Mouse (Mus musculus): ENCODE data around the gene Rapgef3. TPM values are rescaled to one million over a fixed set of nuclear protein-coding genes. Genes with fewer than 3 reads are reported as not detected.

The Rapgef3 gene
- total RNA-seq, 2 experiments from 2014 or later: 37.3 to 43.3 TPM

DNA sequence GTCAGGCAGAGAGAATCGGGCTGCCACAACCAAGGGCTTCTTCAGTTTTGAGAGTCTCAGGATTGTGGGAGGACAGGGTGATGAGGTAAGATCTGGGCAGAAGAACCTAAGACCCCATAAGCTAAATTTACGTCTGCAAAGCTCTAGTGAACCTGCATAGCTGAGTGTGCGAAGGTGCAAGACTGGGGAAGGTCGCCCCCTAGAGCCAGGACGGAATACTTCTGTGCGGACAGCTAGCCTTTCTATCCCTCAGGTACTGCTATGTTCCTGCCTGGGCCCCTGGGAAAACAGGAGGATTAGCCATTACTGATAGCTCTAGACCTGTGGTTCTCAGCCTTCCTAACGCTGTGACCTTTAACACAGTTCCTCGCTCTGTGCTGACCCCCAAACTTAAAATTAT, 8.7 kb upstream of the Rapgef3 start:
- DNase-seq (ENCODE audit: low spot score in 2 of 2): peak; percentile 79 to 85

DNA sequence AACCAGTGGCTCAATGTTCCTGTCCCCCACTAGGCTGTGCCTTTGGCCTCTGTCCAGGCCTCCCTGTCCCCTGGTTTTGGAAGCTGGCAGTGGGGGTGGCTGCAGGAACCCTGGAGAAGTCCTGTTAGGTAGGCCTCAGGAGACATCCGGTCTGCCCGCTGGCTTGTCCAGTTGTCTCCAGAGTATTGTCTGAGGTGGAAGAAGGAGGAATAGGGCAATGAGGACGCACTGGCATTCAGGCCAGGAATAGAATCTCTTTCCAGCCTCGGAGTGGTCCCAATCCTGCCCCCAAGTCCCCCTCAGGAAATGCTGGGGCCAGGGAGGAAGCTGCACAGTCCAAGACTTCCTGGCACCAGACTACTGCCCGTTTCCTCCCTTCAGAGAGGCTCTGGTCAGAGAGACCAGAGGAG, 6.2 kb upstream of the Rapgef3 start:
- DNase-seq (ENCODE audit: low spot score in 2 of 2): no peak

DNA sequence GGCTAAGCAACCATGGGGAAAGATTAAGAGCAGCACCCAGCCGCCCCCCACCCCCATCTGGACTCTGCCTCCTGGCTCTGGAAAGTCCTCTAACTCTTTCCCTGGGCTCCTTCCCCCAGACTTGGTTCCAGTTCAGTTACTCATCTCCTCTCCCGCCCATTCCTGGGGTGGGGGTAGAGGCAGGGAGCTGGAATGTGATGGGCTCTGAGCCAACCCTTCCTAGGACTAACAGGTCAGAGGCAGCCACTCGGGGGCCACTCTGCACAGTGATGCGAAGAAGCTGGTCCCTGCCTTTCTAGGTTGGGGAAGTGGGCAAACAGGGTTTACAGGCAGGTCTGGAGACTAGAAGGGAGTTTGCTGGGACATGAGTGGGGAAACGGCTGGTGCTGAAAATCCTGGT, 5.3 kb upstream of the Rapgef3 start:
- DNase-seq (ENCODE audit: low spot score in 2 of 2): no peak

DNA sequence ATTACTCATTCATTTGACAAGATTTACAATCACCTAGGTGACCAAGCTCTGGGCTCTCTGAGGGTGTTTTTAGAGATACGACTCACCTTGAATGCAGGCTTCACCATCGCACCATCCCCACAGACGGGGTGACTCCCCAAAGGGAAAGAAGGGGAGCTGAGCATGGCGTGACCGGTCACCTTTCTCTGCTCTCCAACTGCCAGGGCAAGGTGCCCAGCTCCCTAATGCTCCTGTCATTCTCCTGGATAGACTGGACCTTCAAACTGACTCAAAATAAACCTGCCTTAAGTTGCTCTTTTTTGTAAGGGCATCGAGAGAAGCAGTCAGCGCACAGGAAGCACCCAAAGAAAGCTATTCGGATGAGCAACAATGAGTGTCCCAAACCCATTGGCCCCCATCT, 2.5 kb upstream of the Rapgef3 start:
- DNase-seq (ENCODE audit: low spot score in 2 of 2): no peak

DNA sequence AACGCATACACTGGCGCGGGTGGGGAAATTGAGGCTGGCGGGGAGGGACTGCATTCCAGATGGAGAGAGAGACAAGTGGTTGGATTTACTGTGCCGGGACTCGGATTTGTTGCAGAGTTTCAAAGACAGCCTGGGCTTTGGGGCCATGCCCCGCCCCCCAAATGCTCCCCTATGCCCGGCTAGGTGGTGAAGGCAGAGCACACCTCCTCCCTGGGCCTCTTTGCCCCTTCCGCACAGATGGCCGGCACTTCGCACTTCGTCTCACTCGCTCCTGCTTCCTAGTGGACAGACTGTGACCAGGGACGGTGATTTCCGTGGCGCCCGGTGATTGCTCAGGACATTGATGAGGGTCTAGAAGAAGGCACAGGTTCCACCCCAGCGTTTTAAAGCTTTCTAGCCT, 420 bp upstream of the Rapgef3 start:
- DNase-seq (ENCODE audit: low spot score in 2 of 2): no peak

DNA sequence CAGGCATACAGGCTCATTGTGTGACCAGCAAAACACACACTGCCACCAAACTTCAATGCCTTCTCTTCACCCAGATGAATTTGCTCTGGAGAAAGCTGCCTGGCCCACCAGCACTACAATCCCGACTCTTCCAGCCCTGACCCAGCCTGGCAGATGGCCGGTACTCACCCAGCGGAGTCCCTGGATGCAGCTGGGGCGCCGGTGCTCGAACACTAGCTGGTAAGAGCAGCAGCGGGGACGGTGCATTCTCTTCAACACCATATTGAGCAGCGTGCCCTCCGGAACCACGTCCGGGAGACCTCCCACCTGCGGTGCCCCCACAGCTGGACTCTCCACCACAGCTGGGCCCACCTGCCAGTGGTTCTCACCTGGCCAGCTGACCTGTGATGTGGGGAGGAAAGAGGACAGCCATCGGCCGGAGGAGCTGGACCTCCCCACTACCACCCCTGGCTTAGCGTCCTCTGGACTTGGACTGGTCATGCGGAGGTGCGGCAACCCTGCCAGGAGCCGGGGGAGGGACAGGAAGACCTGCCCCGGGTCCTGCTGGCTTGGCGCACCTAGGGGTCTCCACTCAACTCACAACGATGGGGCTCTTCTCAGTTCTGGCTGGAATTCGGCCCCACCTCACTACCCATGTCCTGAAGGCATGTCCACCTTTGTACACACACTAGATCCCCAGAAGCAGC, 1.0 kb downstream of the Rapgef3 start:
- DNase-seq (ENCODE audit: low spot score in 2 of 2): peak; percentile 47 to 58

DNA sequence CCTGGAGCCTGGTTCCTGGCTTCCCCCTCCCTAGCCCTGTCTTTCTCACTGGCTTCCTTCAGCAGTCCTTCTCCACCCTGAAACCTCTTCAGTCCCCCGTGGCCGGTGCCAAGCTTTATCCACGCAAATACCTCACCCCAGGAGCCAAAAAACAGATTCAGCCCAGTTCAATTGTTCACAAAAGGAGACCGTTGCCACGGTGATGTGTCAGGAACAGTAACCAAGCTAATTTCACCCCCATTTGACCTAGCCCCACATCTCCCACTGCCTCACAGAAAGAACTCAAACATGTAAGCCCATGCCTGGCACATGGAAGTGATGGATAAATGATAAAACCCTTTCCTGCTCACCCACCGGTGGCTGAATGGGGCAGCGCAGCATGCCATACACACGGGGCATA, 1.6 kb downstream of the Rapgef3 start:
- DNase-seq (ENCODE audit: low spot score in 2 of 2): peak; percentile 53 to 61

DNA sequence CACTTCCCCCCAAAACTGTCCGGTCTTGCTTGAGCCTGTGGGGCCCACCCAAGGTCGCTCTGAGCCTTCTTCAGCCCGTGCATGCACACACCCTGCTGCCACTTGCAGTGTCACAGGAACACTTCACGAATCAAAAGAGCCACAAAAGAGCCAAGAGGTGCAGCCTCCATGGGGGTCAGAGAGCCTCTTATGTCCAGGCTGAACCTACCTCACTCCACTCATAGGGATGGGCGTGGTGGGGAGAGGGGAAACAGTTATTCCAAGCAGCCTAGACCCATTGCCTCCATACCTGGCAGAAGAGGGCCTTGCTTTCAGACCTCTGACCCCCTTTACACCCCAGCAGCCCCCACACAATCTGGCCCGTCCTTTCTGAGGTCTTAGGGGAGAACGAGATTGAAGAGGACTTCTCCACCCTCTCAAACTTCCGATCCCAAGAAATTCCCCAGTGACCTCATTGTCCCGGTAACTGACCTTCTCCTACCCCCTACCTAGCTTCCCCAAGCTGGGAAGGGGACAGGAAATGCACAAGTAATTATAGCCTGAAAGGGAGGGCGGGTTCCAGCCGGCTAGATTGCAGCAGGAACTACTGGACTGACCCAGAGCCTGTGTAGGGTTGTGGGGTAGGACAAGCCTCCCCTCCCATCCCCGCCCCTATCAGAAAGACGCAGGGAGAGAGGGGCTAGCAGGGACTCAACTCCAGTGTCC, 2.5 kb downstream of the Rapgef3 start:
- no peak for DNase-seq (ENCODE audit: low spot score in 2 of 2)

DNA sequence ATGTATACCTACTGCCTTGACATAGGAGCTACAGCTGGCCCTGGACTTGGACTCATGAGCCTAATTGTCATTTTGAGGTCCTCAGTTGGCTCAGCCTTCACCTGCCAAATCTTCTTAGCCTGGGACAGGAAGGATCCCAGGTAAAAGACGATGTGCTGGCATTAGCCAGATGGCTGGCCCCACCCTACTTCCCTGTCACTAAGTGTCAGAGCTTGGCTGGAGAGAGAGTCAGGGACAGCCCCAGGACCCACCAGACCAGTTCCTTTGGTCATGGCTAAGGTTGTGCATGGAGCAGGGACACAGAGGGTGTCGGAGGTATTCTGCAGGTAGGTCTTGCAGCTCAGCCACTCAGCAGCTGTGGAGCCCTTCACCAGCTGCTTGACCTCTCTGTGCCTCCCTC, 3.2 kb downstream of the Rapgef3 start:
- DNase-seq (ENCODE audit: low spot score in 2 of 2): no peak

DNA sequence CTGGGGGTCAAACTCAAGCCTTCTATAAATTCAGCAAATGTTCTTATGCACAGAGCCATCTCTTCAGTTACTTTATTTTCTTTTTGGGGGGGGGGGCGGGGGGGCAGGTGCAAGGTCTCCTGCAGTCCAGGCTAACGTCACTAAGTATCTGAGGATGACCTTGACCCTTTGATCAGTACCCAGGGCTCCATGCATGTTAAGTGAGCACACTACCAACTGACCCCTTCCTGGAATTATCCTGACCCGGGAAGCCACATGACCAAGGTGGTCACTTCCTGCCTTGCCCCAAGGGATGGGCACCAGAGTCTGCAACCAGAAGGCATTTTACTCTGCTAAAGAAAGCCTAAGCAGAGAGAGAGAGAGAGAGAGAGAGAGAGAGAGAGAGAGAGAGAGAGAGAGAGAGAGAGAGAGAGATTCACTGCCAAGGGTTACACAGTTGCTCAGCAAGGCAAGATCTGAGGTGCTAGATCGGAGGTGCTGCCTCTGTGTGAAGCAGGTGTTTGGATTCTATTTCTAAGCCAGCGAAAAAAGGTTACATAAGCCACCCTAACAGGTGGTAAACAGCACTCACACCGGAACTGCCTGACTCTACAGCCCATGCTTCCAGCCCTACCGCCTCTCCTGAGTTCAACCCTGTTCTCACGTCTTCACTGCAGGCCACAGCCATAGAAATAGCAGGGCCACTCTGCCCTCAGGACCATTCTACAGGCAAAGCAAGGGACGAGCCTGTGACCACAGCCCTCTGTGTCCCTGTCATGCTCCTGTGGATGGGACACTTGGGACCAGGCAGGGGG, 4.3 kb downstream of the Rapgef3 start:
- no peak for DNase-seq (ENCODE audit: low spot score in 2 of 2)

DNA sequence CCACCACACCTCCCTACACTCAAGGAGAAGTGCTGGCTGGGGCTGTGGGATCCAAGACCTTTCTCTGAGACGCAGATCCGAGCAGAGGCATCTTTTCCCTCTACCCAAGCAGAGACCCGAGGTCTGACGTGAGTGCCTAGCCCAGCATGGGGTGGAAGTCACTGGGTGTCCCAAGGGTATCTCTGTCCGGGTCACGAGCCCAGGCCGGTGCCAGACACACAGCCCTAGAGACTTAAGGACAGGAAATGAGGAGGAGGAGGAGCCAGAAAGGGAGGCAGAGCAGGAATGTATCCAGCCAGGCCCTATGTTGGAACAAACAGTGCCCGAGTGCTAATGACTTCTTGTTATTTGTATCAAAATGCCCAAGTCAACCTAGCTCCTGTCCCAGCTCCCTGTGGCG, 5.0 kb downstream of the Rapgef3 start:
- no peak for DNase-seq (ENCODE audit: low spot score in 2 of 2)

DNA sequence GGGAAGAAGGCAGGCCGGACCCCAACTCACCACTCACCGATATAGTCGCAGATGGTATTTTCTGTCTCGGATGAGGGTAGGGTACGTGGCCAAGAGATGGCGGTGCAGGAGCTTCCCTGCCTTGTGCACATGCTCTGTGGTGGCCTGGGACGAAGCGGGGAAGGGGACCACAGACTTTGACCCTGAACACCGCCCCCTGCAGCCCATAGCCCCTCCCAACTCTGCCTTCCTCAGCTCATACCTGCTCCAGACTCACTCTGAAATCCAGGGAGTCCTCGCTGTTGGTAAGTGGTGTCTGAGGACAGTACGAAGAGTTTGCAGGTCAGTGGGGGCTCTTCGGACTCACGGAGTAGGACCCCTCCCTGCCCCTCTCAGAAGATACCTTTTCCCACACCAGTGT, 6.3 kb downstream of the Rapgef3 start:
- DNase-seq (ENCODE audit: low spot score in 2 of 2): no peak

DNA sequence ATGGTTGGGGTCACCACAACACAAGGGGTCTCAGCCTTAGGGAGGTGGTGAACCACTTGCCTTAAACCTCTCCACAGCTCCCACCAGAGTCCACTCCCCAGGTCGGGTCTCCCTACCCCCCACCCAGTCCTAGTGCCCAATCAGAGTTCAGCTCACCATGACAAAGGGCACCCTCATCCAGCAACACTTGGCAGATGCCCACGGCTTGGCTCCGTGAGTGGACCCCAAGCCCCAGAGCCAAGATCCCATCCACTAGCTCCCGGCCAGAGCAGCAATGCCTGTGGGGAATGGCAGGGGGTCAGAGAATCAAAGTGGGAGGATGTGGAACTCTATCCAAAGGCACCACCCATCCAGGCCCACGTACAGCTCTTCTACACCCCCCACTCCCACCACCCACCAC, 6.8 kb downstream of the Rapgef3 start:
- DNase-seq (ENCODE audit: low spot score in 2 of 2): no peak

DNA sequence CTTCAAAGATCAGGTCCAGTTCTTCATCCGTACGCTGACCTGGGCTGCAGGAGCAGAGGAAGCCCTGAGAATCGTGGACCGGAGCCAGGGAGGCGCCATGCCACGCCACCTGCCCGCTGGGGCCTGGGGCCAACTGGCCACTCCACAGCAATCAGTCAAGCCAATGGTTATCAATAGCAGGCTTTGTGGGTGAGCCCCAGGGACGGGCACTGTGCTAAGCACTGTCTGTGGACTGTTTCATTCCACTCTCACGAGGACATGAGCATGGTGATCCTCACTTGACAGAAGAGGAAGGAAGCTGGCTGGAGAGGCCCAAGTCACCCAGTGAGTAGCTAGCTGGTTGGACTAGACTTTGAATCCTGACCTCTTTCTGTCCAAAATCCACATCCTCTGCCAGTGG, 7.8 kb downstream of the Rapgef3 start:
- DNase-seq (ENCODE audit: low spot score in 2 of 2): peak; percentile 71 to 75

DNA sequence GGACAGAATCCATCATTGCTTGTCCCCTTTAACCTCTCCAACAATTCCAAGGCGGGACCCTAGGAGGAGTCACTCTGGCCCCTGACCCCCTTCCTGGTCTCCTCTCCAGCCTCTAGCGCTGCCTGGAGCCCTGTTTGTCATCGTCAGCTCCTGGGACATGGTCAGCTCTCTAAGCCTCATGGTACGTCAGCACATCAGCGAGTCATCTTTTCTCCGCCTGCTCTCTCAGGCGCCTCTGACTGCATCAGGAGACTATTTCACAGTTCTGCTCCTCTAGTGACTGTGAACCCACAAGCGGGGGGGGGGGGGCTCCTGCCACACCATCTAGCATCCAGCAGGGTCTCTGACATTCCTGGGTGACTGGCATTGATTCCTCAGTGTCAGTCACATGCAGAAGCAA, 12.4 kb downstream of the Rapgef3 start:
- DNase-seq (ENCODE audit: low spot score in 2 of 2): no peak

DNA sequence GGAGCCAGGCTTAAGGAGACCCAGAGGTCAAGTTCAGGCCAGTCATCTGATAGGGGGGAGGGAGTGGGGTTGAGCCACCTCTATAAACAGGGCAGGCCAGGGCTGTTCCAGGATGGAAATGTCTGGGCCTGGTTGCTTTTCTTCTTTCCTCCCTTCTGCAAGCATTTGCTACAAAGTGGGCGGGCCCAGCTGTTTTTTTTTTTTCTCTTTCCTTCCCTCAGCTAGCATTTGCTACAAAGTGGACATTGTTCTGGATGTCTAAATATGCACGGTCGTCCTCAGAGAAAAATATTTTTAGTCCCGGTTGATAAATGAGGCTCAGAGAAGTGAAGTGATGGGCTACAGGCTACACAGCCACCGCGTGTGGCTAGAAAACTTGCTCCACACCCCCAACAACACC, 13.3 kb downstream of the Rapgef3 start:
- no peak for DNase-seq (ENCODE audit: low spot score in 2 of 2)

DNA sequence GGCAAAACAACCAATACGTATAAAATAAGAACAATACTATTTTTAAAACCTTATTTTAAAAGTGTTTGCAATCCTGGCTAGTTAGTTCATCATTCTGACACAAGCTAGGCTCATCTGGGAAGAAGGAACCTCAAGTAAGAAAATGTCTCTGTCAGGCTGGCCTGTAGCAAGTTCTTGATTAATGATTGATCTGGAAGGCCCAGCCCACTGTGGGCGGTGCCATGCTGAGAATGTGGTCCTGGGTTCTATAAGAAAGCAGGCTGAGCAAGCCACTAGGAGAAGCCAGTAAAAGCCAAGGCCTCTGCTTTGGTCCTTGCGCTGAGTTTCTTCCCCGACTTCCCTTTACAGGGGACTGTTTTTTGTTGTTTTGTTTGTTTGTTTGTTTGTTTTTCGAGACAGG, 15.3 kb downstream of the Rapgef3 start:
- no peak for DNase-seq (ENCODE audit: low spot score in 2 of 2)

DNA sequence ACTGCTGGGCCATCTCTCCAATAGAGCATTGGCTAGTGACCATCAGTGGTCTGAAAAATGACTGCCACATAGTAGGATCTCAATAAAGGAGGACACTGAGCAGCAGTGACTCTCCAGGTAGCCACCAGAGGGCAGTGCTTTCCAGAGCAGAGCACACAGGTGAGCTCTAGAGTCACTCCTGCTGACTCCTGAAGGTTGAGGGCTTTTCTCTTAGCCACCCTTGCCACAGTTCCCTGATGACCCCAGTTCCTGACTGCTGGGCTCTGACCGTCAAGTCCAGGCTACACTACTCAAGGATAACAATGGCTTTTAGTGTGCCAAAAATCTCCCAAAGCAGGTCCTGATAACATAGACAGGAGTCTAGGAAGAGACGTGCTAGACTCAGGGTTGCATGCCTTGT, 16.1 kb downstream of the Rapgef3 start:
- DNase-seq (ENCODE audit: low spot score in 2 of 2): no peak

DNA sequence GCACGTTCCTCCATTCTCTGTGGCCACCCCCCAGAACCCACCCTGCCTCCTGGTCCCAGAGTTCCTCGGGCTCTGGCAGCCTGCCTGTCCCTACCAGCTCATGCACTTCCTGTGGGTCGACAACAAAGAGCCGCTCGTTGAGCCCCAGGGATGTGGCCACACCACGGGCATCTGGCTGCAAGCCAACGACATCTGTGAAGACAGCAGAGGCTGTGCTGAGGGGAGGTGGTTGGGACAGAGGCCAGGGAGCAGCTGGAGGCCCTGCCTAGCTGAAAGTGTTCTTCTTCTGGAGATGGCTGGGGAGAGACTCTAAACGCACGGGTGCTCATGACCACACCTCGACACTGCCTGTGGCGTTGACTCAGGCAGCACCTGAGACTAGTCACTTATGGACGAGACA, 17.1 kb downstream of the Rapgef3 start:
- DNase-seq (ENCODE audit: low spot score in 2 of 2): peak; percentile 83 to 87

DNA sequence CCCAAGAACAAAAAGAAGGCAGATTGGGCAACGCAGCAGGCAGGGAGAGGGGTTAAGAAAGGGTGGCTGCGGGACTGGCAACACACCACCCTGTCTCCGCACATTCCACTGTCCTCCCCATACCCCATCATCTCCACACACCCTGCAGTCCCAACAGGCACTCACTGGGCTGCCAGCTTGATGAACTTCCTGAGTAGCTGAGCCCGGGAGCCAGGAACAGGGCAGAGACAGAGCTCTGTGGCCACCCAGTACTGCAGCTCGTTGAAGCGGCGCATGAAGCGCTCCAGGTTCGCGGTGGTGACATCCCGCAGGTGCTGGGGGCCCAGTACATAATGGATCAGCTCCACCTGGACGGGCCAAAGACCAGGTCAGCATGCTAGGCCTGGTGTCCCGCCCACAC, 17.9 kb downstream of the Rapgef3 start:
- no peak for DNase-seq (ENCODE audit: low spot score in 2 of 2)

DNA sequence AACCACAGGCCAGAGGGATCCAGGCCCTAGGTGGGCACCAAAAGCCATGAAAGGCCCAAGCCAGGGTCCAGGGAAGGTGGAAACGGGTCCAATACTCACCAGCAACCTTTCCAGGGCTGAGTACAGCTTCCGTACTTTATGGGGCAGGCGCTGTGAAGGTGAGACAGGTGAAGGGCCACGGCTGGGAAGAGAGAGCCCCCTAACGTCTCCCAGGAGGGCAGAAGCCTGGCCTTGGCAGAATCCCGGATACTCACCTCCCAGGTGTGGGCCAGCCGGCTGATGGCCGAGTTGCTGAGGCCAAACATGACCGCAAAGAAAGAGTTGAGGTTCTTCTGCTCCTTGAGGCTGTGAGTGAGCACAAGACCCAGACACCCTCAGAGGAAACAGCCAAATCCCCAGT, 18.4 kb downstream of the Rapgef3 start:
- DNase-seq (ENCODE audit: low spot score in 2 of 2): no peak

DNA sequence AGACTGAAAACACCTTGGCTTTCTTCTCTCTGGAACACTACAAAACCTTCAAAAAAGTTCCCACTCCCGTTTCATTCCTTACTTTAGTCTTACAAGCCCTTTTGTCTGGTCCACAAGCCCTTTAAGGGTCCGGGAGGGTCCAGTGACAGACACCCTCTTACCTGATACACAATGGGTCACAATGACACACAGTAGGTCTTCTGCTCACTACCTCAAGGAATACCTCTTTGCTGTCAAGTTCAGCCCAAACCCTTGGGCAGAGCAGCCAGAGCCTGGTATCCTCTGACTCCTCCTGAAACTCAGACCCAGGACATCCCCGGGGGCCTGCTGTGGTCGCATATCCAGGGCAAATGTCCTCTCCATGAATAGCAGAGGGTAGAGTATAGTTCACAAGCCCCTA, 18.8 kb downstream of the Rapgef3 start:
- DNase-seq (ENCODE audit: low spot score in 2 of 2): no peak

Data from layer of hippocampus, postnatal 10 days (tissue).